9 mouse cellular contexts compared by ENCODE assay signal in genomic region chr2:26201926-26202848, GRCm38 (mm10). TPM values are rescaled to one million over a fixed set of nuclear protein-coding genes. Genes with fewer than 3 reads are reported as not detected.
DNase-seq lines count a peak whose midpoint lies in the region; ATAC-seq and TF ChIP-seq lines count a peak whose summit lies in the region.
"Had no signal": no experiment of that assay in that cellular context is flagged by ENCODE, and none has a peak within 500 bp of the region (broad histone marks: within the 10 kb centered on the region; RNA-seq: fewer than 3 reads in every experiment).

No protein-coding gene starts in this region.

- no peak overlapping the region for H3K27ac ChIP-seq in embryonic facial prominence, embryonic 15.5 days (replicated peaks)
- no peak overlapping the region for H3K27ac ChIP-seq in limb, embryonic 15.5 days

- ATAC-seq in embryonic facial prominence, embryonic 15.5 days (ENCODE audit: insufficient number of reproducible peaks, low FRiP score, low TSS enrichment, low read depth) = no peak
- ATAC-seq in limb, embryonic 15.5 days (ENCODE audit: insufficient number of reproducible peaks, low FRiP score, low TSS enrichment, low read depth) = no peak

- peaks cover 99% of the 10 kb centered on the region for H3K27me3 ChIP-seq in E14TG2a.4 (ENCODE audit: insufficient read depth, low read length)
- H3K27me3 ChIP-seq in embryonic facial prominence, embryonic 15.5 days = peaks cover 100% of the 10 kb centered on the region
- H3K27me3 ChIP-seq in limb, embryonic 15.5 days = peaks cover 100% of the 10 kb centered on the region

- no peaks in the 10 kb centered on the region for H3K9me3 ChIP-seq in E14TG2a.4 (ENCODE audit: low read length)
- H3K9me3 ChIP-seq in embryonic facial prominence, embryonic 15.5 days (replicated peaks) = no peaks in the 10 kb centered on the region
- no peaks in the 10 kb centered on the region for H3K9me3 ChIP-seq in limb, embryonic 15.5 days

- peaks cover 59% of the 10 kb centered on the region for H3K4me1 ChIP-seq in E14TG2a.4 (replicated peaks; ENCODE audit: low read depth, low read length)
- H3K4me1 ChIP-seq in embryonic facial prominence, embryonic 15.5 days = peaks cover 17% of the 10 kb centered on the region
- H3K4me1 ChIP-seq in limb, embryonic 15.5 days = peaks cover 24% of the 10 kb centered on the region

- H3K36me3 ChIP-seq in E14TG2a.4 (ENCODE audit: insufficient read depth, low read length) = no peaks in the 10 kb centered on the region
- no peaks in the 10 kb centered on the region for H3K36me3 ChIP-seq in embryonic facial prominence, embryonic 15.5 days
- H3K36me3 ChIP-seq in limb, embryonic 15.5 days = no peaks in the 10 kb centered on the region

- H3K9ac ChIP-seq in embryonic facial prominence, embryonic 15.5 days = no peak overlapping the region
- no peak overlapping the region for H3K9ac ChIP-seq in limb, embryonic 15.5 days

- H3K4me3 ChIP-seq in E14TG2a.4 (replicated peaks; ENCODE audit: low read length) = peak overlapping the region; percentile 73
- no peak overlapping the region for H3K4me3 ChIP-seq in embryonic facial prominence, embryonic 15.5 days (replicated peaks)
- peak overlapping the region; percentile 8; the same call in 1 of the 2 replicates for H3K4me3 ChIP-seq in limb, embryonic 15.5 days

- H3K4me2 ChIP-seq in embryonic facial prominence, embryonic 15.5 days (replicated peaks) = 0 out of 2 replicates have a peak overlapping the region, but pooled peaks have one; percentile 15
- no peak overlapping the region for H3K4me2 ChIP-seq in limb, embryonic 15.5 days

- under 1% methylated on average over 76 of the region's 77 CpGs for WGBS in embryonic facial prominence, embryonic 15.5 days
- WGBS in limb, embryonic 15.5 days = under 1% methylated on average over 77 of the region's 77 CpGs

- TF ChIP-seq CTCF in E14TG2a.4 (conservative IDR thresholded peaks at IDR 0.05; ENCODE audit: low read length) = no peak

- peak; percentile 50 to 52 for DNase-seq in cerebellum, postnatal 25 days
- DNase-seq in cerebellum, adult 11-12 months = no peak
- no peak for DNase-seq in urinary bladder, adult 18-20 months (ENCODE audit: low spot score in 2 of 2)
- DNase-seq in c-Kit-positive CD71-positive TER-119-positive erythroid progenitor cells, embryonic 14.5 days (ENCODE audit: low spot score) = no peak
- no peak for DNase-seq in left cerebral cortex, adult 18-20 months (ENCODE audit: low spot score in 2 of 2)

RNA-seq across cellular contexts. Expression of gene Lhx3, which starts 5.9 kb away (rescaled TPM):
- 1.3 and 1.8 TPM in 2 replicates for polyA plus RNA-seq in embryonic facial prominence, embryonic 15.5 days (2015; fragmentation: Nextera tagmentation; extraction: Ambion mirVana)
- not detected in 2 replicates for polyA plus RNA-seq in limb, embryonic 15.5 days (2015; fragmentation: Nextera tagmentation; extraction: Ambion mirVana)
- under 1 TPM in 1 of 2 experiments, not detected in 1; 0.40 TPM for total RNA-seq in left cerebral cortex, adult 18-20 months (2021)
- polyA plus RNA-seq: C2C12 had no signal

RNA-seq across cellular contexts. Expression of gene Qsox2, which starts 35.1 kb away (rescaled TPM):
- 21.7 and 22.1 TPM in 2 replicates for polyA plus RNA-seq in embryonic facial prominence, embryonic 15.5 days (2015; fragmentation: Nextera tagmentation; extraction: Ambion mirVana)
- polyA plus RNA-seq in limb, embryonic 15.5 days (2015; fragmentation: Nextera tagmentation; extraction: Ambion mirVana) = 18.2 and 20.7 TPM in 2 replicates
- 10 to 100 TPM; 20.5 to 23.1 TPM for total RNA-seq in left cerebral cortex, adult 18-20 months (2021)

Comparison
In these comparisons a context has a peak if more than half of its experiments do, and no peak if none do; other contexts are left out.
1. DNase-seq: peak in cerebellum, postnatal 25 days (2 of 2); none in cerebellum, adult 11-12 months (single experiment), urinary bladder, adult 18-20 months (0 of 2), c-Kit-positive CD71-positive TER-119-positive erythroid progenitor cells, embryonic 14.5 days (single experiment) and left cerebral cortex, adult 18-20 months (0 of 2).